Mouse (Mus musculus): Measurements from ENCODE around the gene 4930451I11Rik. TPM values are rescaled to one million over a fixed set of nuclear protein-coding genes. Genes with fewer than 3 reads are reported as not detected.

4930451I11Rik gene
- polyA plus RNA-seq (2015; fragmentation: Nextera tagmentation; extraction: Ambion mirVana), result not detected in 2 replicates

GRCm38 (mm10) chr7:126831539-126831938, at the start of gene 4930451I11Rik:
4930451I11Rik (minus strand) TSS chr7:126831639.
- ATAC-seq (ENCODE audit: low FRiP score, low TSS enrichment) (no peak), DNase-seq (ENCODE audit: low spot score) (no peak)
- no peak within 1 kb of the TSS for H3K9ac ChIP-seq (ENCODE audit: low read length)
- 47% methylated on average over 5 of the region's 5 CpGs for WGBS
- TF ChIP-seq EP300 (optimal IDR thresholded peaks at IDR 0.05), result no peak
- no peak for TF ChIP-seq CTCF (IDR thresholded peaks at IDR 0.05; ENCODE audit: low read depth)
- no peaks in the 10 kb centered on the region for H3K9me3 ChIP-seq (ENCODE audit: control insufficient read depth, low read length)
- H3K36me3 ChIP-seq (ENCODE audit: control insufficient read depth, insufficient read depth, low read length), result no peaks in the 10 kb centered on the region
- peak within 1 kb of the TSS; percentile 35 for H3K4me2 ChIP-seq (replicated peaks; ENCODE audit: low read depth)
- no peaks in the 10 kb centered on the region for H3K27me3 ChIP-seq (ENCODE audit: control insufficient read depth, insufficient read depth, low read length)
- H3K4me3 ChIP-seq (ENCODE audit: low read depth, low read length), result no peak within 1 kb of the TSS
- no peaks in the 10 kb centered on the region for H3K4me1 ChIP-seq (replicated peaks; ENCODE audit: control insufficient read depth, insufficient read depth)
- H3K27ac ChIP-seq (replicated peaks), result no peak within 1 kb of the TSS

GRCm38 (mm10) chr7:126881040-126881439, 49.6 kb upstream of the 4930451I11Rik start:
- Histone ChIP-seq H3K27me3 (ENCODE audit: control insufficient read depth, insufficient read depth, low read length) (no peaks in the 10 kb centered on the region), H3K9ac (ENCODE audit: low read length) (no peak overlapping the region), H3K9me3 (ENCODE audit: control insufficient read depth, low read length) (no peaks in the 10 kb centered on the region), H3K4me1 (replicated peaks; ENCODE audit: control insufficient read depth, insufficient read depth) (0 out of 2 replicates have a peak, but pooled peaks cover 4% of the 10 kb centered on the region), H3K4me2 (replicated peaks; ENCODE audit: low read depth) (no peak overlapping the region; the same call in 1 of the 2 replicates), H3K27ac (replicated peaks) (0 out of 2 replicates have a peak overlapping the region, but pooled peaks have one; percentile 2), H3K36me3 (ENCODE audit: control insufficient read depth, insufficient read depth, low read length) (peaks cover 35% of the 10 kb centered on the region), H3K4me3 (ENCODE audit: low read depth, low read length) (no peak overlapping the region)
- 64% methylated on average over 6 of the region's 6 CpGs for WGBS
- ATAC-seq (ENCODE audit: low FRiP score, low TSS enrichment) (no peak), DNase-seq (ENCODE audit: low spot score) (no peak)
- no peak for TF ChIP-seq EP300 (optimal IDR thresholded peaks at IDR 0.05)
- no peak for TF ChIP-seq CTCF (IDR thresholded peaks at IDR 0.05; ENCODE audit: low read depth)

GRCm38 (mm10) chr7:126877239-126877638, 45.8 kb upstream of the 4930451I11Rik start:
- Histone ChIP-seq H3K4me2 (replicated peaks; ENCODE audit: low read depth) (no peak overlapping the region), H3K36me3 (ENCODE audit: control insufficient read depth, insufficient read depth, low read length) (peaks cover 57% of the 10 kb centered on the region), H3K4me3 (ENCODE audit: low read depth, low read length) (no peak overlapping the region), H3K27me3 (ENCODE audit: control insufficient read depth, insufficient read depth, low read length) (no peaks in the 10 kb centered on the region), H3K9ac (ENCODE audit: low read length) (no peak overlapping the region), H3K27ac (replicated peaks) (no peak overlapping the region), H3K4me1 (replicated peaks; ENCODE audit: control insufficient read depth, insufficient read depth) (no peaks in the 10 kb centered on the region), H3K9me3 (ENCODE audit: control insufficient read depth, low read length) (no peaks in the 10 kb centered on the region)
- TF ChIP-seq EP300 (optimal IDR thresholded peaks at IDR 0.05) (no peak), CTCF (IDR thresholded peaks at IDR 0.05; ENCODE audit: low read depth) (no peak)
- DNase-seq (ENCODE audit: low spot score), result no peak
- 94% methylated on average over 1 of the region's 1 CpGs for WGBS
- ATAC-seq (ENCODE audit: low FRiP score, low TSS enrichment), result no peak

GRCm38 (mm10) chr7:126870520-126870891, 39.1 kb upstream of the 4930451I11Rik start:
- TF ChIP-seq CTCF (IDR thresholded peaks at IDR 0.05; ENCODE audit: low read depth) (no peak), EP300 (optimal IDR thresholded peaks at IDR 0.05) (no peak)
- ATAC-seq (ENCODE audit: low FRiP score, low TSS enrichment) (0 out of 2 replicates have a peak, but pooled peaks have one; percentile 20), DNase-seq (ENCODE audit: low spot score) (no peak)
- H3K9me3 ChIP-seq (ENCODE audit: control insufficient read depth, low read length), result no peaks in the 10 kb centered on the region
- no peak overlapping the region for H3K4me3 ChIP-seq (ENCODE audit: low read depth, low read length)
- no peak overlapping the region for H3K27ac ChIP-seq (replicated peaks)
- no peak overlapping the region for H3K4me2 ChIP-seq (replicated peaks; ENCODE audit: low read depth)
- H3K9ac ChIP-seq (ENCODE audit: low read length), result no peak overlapping the region
- no peaks in the 10 kb centered on the region for H3K27me3 ChIP-seq (ENCODE audit: control insufficient read depth, insufficient read depth, low read length)
- H3K36me3 ChIP-seq (ENCODE audit: control insufficient read depth, insufficient read depth, low read length), result peaks cover 58% of the 10 kb centered on the region
- 81% methylated on average over 2 of the region's 2 CpGs for WGBS
- no peaks in the 10 kb centered on the region for H3K4me1 ChIP-seq (replicated peaks; ENCODE audit: control insufficient read depth, insufficient read depth)

- peaks cover 56% of the 10 kb centered on the region for H3K36me3 ChIP-seq (ENCODE audit: control insufficient read depth, insufficient read depth, low read length)
- H3K4me3 ChIP-seq (ENCODE audit: low read depth, low read length), result no peak overlapping the region
- TF ChIP-seq EP300 (optimal IDR thresholded peaks at IDR 0.05), result no peak
- no peak for TF ChIP-seq CTCF (IDR thresholded peaks at IDR 0.05; ENCODE audit: low read depth)
- no peak overlapping the region for H3K4me2 ChIP-seq (replicated peaks; ENCODE audit: low read depth)
- H3K9ac ChIP-seq (ENCODE audit: low read length), result no peak overlapping the region
- ATAC-seq (ENCODE audit: low FRiP score, low TSS enrichment) (no peak), DNase-seq (ENCODE audit: low spot score) (no peak)
- H3K9me3 ChIP-seq (ENCODE audit: control insufficient read depth, low read length), result no peaks in the 10 kb centered on the region
- no peak overlapping the region for H3K27ac ChIP-seq (replicated peaks)
- no peaks in the 10 kb centered on the region for H3K27me3 ChIP-seq (ENCODE audit: control insufficient read depth, insufficient read depth, low read length)
- no peaks in the 10 kb centered on the region for H3K4me1 ChIP-seq (replicated peaks; ENCODE audit: control insufficient read depth, insufficient read depth)
- WGBS, result 92% methylated on average over 23 of the region's 23 CpGs
Measured at GRCm38 (mm10) chr7:126869780-126870519, 38.5 kb upstream of the 4930451I11Rik start.

- no peak overlapping the region for H3K27ac ChIP-seq (replicated peaks)
- H3K27me3 ChIP-seq (ENCODE audit: control insufficient read depth, insufficient read depth, low read length), result no peaks in the 10 kb centered on the region
- DNase-seq (ENCODE audit: low spot score) (no peak), ATAC-seq (ENCODE audit: low FRiP score, low TSS enrichment) (no peak)
- TF ChIP-seq CTCF (IDR thresholded peaks at IDR 0.05; ENCODE audit: low read depth) (no peak), EP300 (optimal IDR thresholded peaks at IDR 0.05) (no peak)
- no peak overlapping the region for H3K4me3 ChIP-seq (ENCODE audit: low read depth, low read length)
- peaks cover 45% of the 10 kb centered on the region for H3K36me3 ChIP-seq (ENCODE audit: control insufficient read depth, insufficient read depth, low read length)
- no peaks in the 10 kb centered on the region for H3K9me3 ChIP-seq (ENCODE audit: control insufficient read depth, low read length)
- H3K9ac ChIP-seq (ENCODE audit: low read length), result no peak overlapping the region
- WGBS, result 75% methylated on average over 12 of the region's 12 CpGs
- H3K4me1 ChIP-seq (replicated peaks; ENCODE audit: control insufficient read depth, insufficient read depth), result peaks cover 4% of the 10 kb centered on the region; the same call in 1 of the 2 replicates
- no peak overlapping the region for H3K4me2 ChIP-seq (replicated peaks; ENCODE audit: low read depth)
Measured at GRCm38 (mm10) chr7:126868003-126868402, 36.6 kb upstream of the 4930451I11Rik start.
